Mouse (Mus musculus) kidney, embryonic 16.5 days (tissue): ENCODE measurements at regions not wholly inside any gene's neighbourhood (a gene's known extent, or its start where the extent isn't known, plus 50 kb on each side); places are given as distances from the start of the nearest gene placed in this dataset.

Experiments
- ATAC-seq: fragments of 200-750 bp; cut with Nextera tagmentation; 2 replicates; pipeline ENCODE4 v1.8.0; 2017; ENCODE audit warnings: moderate TSS enrichment; ENCODE audit not compliant: low FRiP score, low TSS enrichment
- H3K27ac ChIP-seq: fragments of 300-500 bp; sonication (generic); 2 replicates; pipeline ENCODE4 v1.5.1; 2014; ENCODE audit warnings: low read length
- H3K27me3 ChIP-seq: fragments of 300-500 bp; sonication (generic); 2 replicates; pipeline ENCODE4 v1.6.1; 2014; ENCODE audit warnings: low read length, control low read depth, mixed read lengths; ENCODE audit not compliant: insufficient read depth
- H3K36me3 ChIP-seq: fragments of 300-500 bp; sonication (generic); 2 replicates; pipeline ENCODE4 v1.6.1; 2014; ENCODE audit warnings: low read length, control low read depth, mixed read lengths; ENCODE audit not compliant: insufficient read depth
- H3K4me1 ChIP-seq: fragments of 300-500 bp; sonication (generic); 2 replicates; pipeline ENCODE4 v1.6.1; 2014; ENCODE audit warnings: low read length, control low read depth, mixed read lengths; ENCODE audit not compliant: insufficient read depth
- H3K4me2 ChIP-seq: fragments of 300-500 bp; sonication (generic); replicated peaks from 2 replicates; pipeline ENCODE4 v1.6.1; 2014; ENCODE audit warnings: low read depth, low read length
- H3K4me3 ChIP-seq: fragments of 300-500 bp; sonication (generic); 2 replicates; pipeline ENCODE4 v1.5.1; 2014; ENCODE audit warnings: mild to moderate bottlenecking, low read length
- H3K9ac ChIP-seq: fragments of 300-500 bp; sonication (generic); replicated peaks from 2 replicates; pipeline ENCODE4 v1.6.1; 2014; ENCODE audit warnings: low read length
- H3K9me3 ChIP-seq: fragments of 300-500 bp; sonication (generic); 2 replicates; pipeline ENCODE4 v1.6.1; 2016; ENCODE audit warnings: low read length, control low read depth
- WGBS: fragments of 180-500 bp; shearing (Covaris S2); extraction: QIAGEN DNeasy Blood & Tissue Kit; methylation state at CpG from one replicate; pipeline ENCODE4 v1.1.7; 2014; 5-methylcytosine and 5-hydroxymethylcytosine counted together

GRCm38 (mm10) chr1:76629861-76630260 lies 885.0 kb downstream of the Epha4 start:
- no peak for ATAC-seq
- Histone ChIP-seq H3K36me3 (no peaks in the 10 kb centered on the region), H3K4me3 (no peak overlapping the region), H3K4me1 (no peaks in the 10 kb centered on the region), H3K4me2 (no peak overlapping the region), H3K9ac (no peak overlapping the region), H3K27me3 (no peaks in the 10 kb centered on the region), H3K27ac (no peak overlapping the region), H3K9me3 (no peaks in the 10 kb centered on the region)

- WGBS, result 74% methylated on average over 1 of the region's 1 CpGs
- no peak for ATAC-seq
Measured at GRCm38 (mm10) chr1:76634071-76634470, 880.8 kb downstream of the Epha4 start.

GRCm38 (mm10) chr1:76637268-76638009 lies 877.4 kb downstream of the Epha4 start:
- 70% methylated on average over 19 of the region's 19 CpGs for WGBS
- Histone ChIP-seq H3K4me2 (no peak overlapping the region), H3K27me3 (no peaks in the 10 kb centered on the region), H3K9ac (no peak overlapping the region), H3K27ac (no peak overlapping the region), H3K9me3 (no peaks in the 10 kb centered on the region), H3K4me1 (no peaks in the 10 kb centered on the region), H3K36me3 (no peaks in the 10 kb centered on the region), H3K4me3 (no peak overlapping the region)
- no peak for ATAC-seq

More at GRCm38 (mm10) chr1:76634071-76634470, 880.8 kb downstream of the Epha4 start:
- Histone ChIP-seq H3K36me3 (no peaks in the 10 kb centered on the region), H3K4me2 (no peak overlapping the region), H3K4me3 (no peak overlapping the region), H3K9me3 (no peaks in the 10 kb centered on the region), H3K9ac (no peak overlapping the region), H3K27ac (no peak overlapping the region), H3K4me1 (no peaks in the 10 kb centered on the region), H3K27me3 (no peaks in the 10 kb centered on the region)

- 86% methylated on average over 5 of the region's 5 CpGs for WGBS
- Histone ChIP-seq H3K4me1 (no peaks in the 10 kb centered on the region), H3K27me3 (no peaks in the 10 kb centered on the region), H3K9ac (no peak overlapping the region), H3K36me3 (no peaks in the 10 kb centered on the region), H3K4me3 (no peak overlapping the region), H3K9me3 (no peaks in the 10 kb centered on the region), H3K4me2 (no peak overlapping the region), H3K27ac (no peak overlapping the region)
- no peak for ATAC-seq
Measured at GRCm38 (mm10) chr1:76638010-76638400, 876.9 kb downstream of the Epha4 start.

DNA sequence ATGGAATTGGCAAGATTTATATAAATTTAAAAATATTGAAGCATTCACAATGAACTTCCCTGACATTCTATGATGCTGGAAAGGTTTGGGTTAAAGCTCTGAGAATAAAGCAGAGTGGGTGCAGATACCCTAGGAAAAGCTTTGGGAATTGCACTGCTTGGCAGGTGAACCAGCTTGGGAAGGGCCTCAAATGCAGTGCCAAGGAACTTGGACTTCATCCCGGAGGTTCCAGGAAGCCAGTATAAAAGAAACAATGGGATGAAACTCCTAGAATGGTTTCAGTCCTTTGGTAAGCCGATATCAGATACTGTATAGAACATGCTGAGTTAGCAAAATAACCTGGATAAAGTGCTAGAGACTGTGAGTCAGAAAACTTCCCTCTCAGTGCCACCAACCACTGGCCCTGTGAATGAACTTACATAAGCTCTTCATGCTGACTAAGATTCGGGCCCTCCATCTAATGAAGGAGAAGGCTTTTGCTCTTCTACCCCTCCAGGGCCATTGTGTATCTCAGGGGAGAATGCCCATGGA lies 873.6 kb downstream of the Epha4 start:
- 78% methylated on average over 3 of the region's 3 CpGs for WGBS

GRCm38 (mm10) chr1:76642703-76643102 lies 872.2 kb downstream of the Epha4 start:
- ATAC-seq, result no peak
- Histone ChIP-seq H3K4me2 (no peak overlapping the region), H3K27me3 (no peaks in the 10 kb centered on the region), H3K4me1 (no peaks in the 10 kb centered on the region), H3K36me3 (no peaks in the 10 kb centered on the region), H3K9me3 (no peaks in the 10 kb centered on the region), H3K9ac (no peak overlapping the region), H3K27ac (no peak overlapping the region), H3K4me3 (no peak overlapping the region)
- WGBS, result 89% methylated on average over 6 of the region's 6 CpGs

More for the DNA sequence above, 873.6 kb downstream of the Epha4 start:
- no peak for ATAC-seq
- no peaks in the 10 kb centered on the region for H3K4me1 ChIP-seq
- H3K4me3 ChIP-seq, result no peak overlapping the region
- no peaks in the 10 kb centered on the region for H3K9me3 ChIP-seq
- no peak overlapping the region for H3K27ac ChIP-seq
- H3K27me3 ChIP-seq, result no peaks in the 10 kb centered on the region
- H3K36me3 ChIP-seq, result no peaks in the 10 kb centered on the region
- no peak overlapping the region for H3K9ac ChIP-seq
- no peak overlapping the region for H3K4me2 ChIP-seq

DNA sequence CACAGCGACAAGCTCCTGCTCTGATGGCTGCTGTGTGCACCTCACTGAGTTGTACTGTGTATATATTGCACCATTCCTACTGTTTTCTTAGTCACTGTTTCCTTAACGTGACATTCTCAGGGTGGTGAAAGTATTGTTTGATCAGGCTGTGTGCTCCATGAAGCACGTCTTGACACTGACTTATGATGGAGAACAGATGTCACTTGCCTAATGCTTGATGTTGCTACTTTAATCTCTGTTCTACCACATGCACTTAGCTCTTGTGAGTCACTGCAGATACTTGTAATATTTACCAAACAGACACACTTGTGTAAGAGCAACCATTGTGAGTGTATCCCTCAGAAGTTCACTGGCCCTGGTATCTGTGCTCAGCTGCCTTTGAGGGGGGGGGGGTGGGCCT lies 870.0 kb downstream of the Epha4 start:
- WGBS, result 41% methylated on average over 3 of the region's 3 CpGs
- Histone ChIP-seq H3K4me3 (no peak overlapping the region), H3K36me3 (no peaks in the 10 kb centered on the region), H3K4me1 (no peaks in the 10 kb centered on the region), H3K9ac (no peak overlapping the region), H3K27ac (no peak overlapping the region), H3K4me2 (no peak overlapping the region), H3K9me3 (no peaks in the 10 kb centered on the region), H3K27me3 (no peaks in the 10 kb centered on the region)
- ATAC-seq, result no peak

- WGBS, result 79% methylated on average over 1 of the region's 1 CpGs
- ATAC-seq, result no peak
- H3K9me3 ChIP-seq, result no peaks in the 10 kb centered on the region
- no peak overlapping the region for H3K4me3 ChIP-seq
- no peak overlapping the region for H3K27ac ChIP-seq
- no peak overlapping the region for H3K4me2 ChIP-seq
- H3K27me3 ChIP-seq, result no peaks in the 10 kb centered on the region
- H3K36me3 ChIP-seq, result no peaks in the 10 kb centered on the region
- no peak overlapping the region for H3K9ac ChIP-seq
- no peaks in the 10 kb centered on the region for H3K4me1 ChIP-seq
Measured at GRCm38 (mm10) chr1:76654826-76655225, 860.1 kb downstream of the Epha4 start.

DNA sequence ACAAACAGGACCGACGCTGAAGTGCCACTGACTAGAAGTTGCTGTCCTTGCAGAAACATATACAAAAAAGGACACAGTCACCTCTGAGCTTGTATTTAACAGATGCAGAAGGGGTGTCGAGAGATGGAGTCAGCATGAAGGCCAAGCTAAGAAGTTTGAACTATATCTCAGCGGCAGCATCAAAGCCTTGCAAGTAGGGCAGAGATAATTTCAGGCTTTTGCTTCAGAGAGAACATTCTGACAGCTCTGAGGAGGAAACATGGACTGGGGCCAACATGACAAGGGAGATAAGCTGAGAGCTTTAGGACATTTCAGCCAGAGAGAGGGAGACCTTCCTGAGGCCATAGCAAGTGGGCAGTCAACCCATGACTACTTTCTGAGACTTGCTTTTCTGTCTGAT lies 856.7 kb downstream of the Epha4 start:
- 80% methylated on average over 4 of the region's 4 CpGs for WGBS
- ATAC-seq, result no peak
- no peak overlapping the region for H3K4me2 ChIP-seq
- no peaks in the 10 kb centered on the region for H3K9me3 ChIP-seq
- no peak overlapping the region for H3K4me3 ChIP-seq
- no peak overlapping the region for H3K27ac ChIP-seq
- H3K4me1 ChIP-seq, result no peaks in the 10 kb centered on the region
- H3K36me3 ChIP-seq, result no peaks in the 10 kb centered on the region
- no peaks in the 10 kb centered on the region for H3K27me3 ChIP-seq
- H3K9ac ChIP-seq, result no peak overlapping the region

GRCm38 (mm10) chr1:76660146-76660545 lies 854.7 kb downstream of the Epha4 start:
- Histone ChIP-seq H3K36me3 (no peaks in the 10 kb centered on the region), H3K4me1 (no peaks in the 10 kb centered on the region; the same call in 1 of the 2 replicates), H3K9me3 (no peaks in the 10 kb centered on the region), H3K9ac (no peak overlapping the region), H3K4me2 (no peak overlapping the region), H3K4me3 (no peak overlapping the region), H3K27me3 (no peaks in the 10 kb centered on the region), H3K27ac (no peak overlapping the region)
- WGBS, result 70% methylated on average over 3 of the region's 3 CpGs
- ATAC-seq, result no peak
